8 mouse cellular contexts compared by ENCODE assay signal in the genomic region with DNA sequence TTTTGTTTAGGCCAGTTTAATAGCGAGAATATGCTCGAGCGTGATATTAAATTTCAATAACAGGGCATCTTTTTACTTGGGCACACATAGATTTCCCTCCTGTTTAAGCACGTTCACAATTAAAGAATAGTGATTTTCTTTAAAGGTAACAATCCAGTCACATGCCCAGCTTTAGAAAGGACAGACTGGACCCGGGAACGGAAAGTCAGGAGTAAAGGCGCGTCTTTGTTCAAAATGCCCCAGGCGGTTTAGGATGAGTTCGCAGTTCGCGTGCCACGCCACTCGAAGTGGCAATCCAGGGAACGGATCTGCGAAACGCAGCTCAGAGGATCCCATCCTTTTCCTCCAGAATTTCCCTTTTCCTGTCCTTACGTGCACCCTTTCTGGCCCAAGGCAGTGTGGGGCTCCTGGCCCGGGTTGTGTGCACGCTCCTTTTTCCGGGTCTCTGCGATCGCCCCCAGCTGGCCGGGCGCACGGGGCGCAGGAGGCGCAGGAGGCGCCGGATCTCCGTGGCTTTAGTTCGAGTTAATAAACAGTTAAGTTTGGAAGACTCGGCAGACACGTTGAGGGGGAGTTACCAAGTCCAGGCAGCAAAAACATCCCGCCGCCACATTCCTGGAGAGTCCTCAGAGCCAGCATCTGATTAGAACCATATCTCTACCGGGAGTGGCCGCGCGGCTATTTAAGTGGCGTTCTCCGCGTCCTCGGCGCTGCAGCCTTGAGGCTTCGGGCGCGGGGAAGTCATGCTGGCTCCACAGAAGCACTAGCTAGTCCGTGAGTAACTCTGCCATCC. TPM values are rescaled to one million over a fixed set of nuclear protein-coding genes. Genes with fewer than 3 reads are reported as not detected.
DNase-seq lines count a peak whose midpoint lies in the region; ATAC-seq lines count a peak whose summit lies in the region.

No protein-coding gene starts in this region.

- DNase-seq in adipocyte (ENCODE audit: low spot score), result peak; percentile 64
- peak; percentile 76 for DNase-seq in gastrocnemius, postnatal 10 days
- peak; percentile 62 for DNase-seq in hindlimb bud, embryonic 11.5 days (ENCODE audit: extremely low spot score, low read depth, low spot score)
- DNase-seq in left cerebral cortex, adult 8-10 months (ENCODE audit: low spot score in 2 of 2), result peak; percentile 25 to 53
- DNase-seq in right cerebral cortex, postnatal 10 days (ENCODE audit: low spot score in 2 of 2), result peak; percentile 81 to 82
- peak; percentile 70 for DNase-seq in urinary bladder, postnatal 25 days (ENCODE audit: low spot score)

- WGBS in macrophage (ENCODE audit: missing documents), result 4% methylated on average over 49 of the region's 49 CpGs

- peak; percentile 77 for ATAC-seq in common myeloid progenitor, adult 5-6 weeks (replicated peaks; ENCODE audit: low read depth, poor library complexity, severe bottlenecking)

- H3K79me2 ChIP-seq in macrophage (ENCODE audit: inconsistent target), result peaks cover 48% of the 10 kb centered on the region

- H3K36me3 ChIP-seq in macrophage (ENCODE audit: inconsistent target), result no peaks in the 10 kb centered on the region

- H3K27ac ChIP-seq in macrophage, result peak overlapping the region; percentile 95

- peak overlapping the region; percentile 88 for H3K4me3 ChIP-seq in macrophage (ENCODE audit: inconsistent target)

RNA-seq across cellular contexts. Expression of a gene that starts 58.8 kb away (rescaled TPM):
- total RNA-seq in common myeloid progenitor, adult 5-6 weeks (2017), result not detected in 2 replicates
- not detected for total RNA-seq in gastrocnemius, postnatal 10 days (2021)
- not detected for total RNA-seq in left cerebral cortex, adult 8-10 months (2022)
- not detected for total RNA-seq in macrophage (2018; cell fraction: chromatin; rRNA removed)
- not detected for total RNA-seq in macrophage (2018; cell fraction: cytosol; rRNA removed)
- not detected for total RNA-seq in macrophage (2018; cell fraction: nucleus; rRNA removed)
- not detected in 3 replicates for polyA plus RNA-seq in macrophage (2018)

Comparison
In these comparisons a context has a peak if more than half of its experiments do, and no peak if none do; other contexts are left out.
1. Peak in every context shown above with its lines: DNase-seq, ATAC-seq, H3K4me3 ChIP-seq and H3K27ac ChIP-seq.